In genomic region chr11:54690171-54690570, GRCm38 (mm10) we compare ENCODE assay signal across 25 mouse cellular contexts.
"Had no signal": no experiment of that assay in that cellular context is flagged by ENCODE, and none has a peak within 500 bp of the region (broad histone marks: within the 10 kb centered on the region; RNA-seq: fewer than 3 reads in every experiment).

No protein-coding gene starts in this region.

- H3K4me3 ChIP-seq: gastrocnemius, adult 2 months; heart, embryonic 10.5 days; heart, embryonic 12.5 days; hindbrain, embryonic 10.5 days; hindbrain, embryonic 12.5 days; intestine, embryonic 15.5 days; layer of hippocampus, adult 2 months; left cerebral cortex, adult 2 months; limb, embryonic 10.5 days; limb, embryonic 12.5 days had no signal

- DNase-seq: gastrocnemius, adult 2 months; gastrocnemius, postnatal 10 days; gastrocnemius, postnatal 25 days; heart, postnatal 10 days; heart, postnatal 36 days; kidney, adult 18-20 months; kidney, adult 8-10 months; kidney, postnatal 10 days; kidney, postnatal 25 days; kidney, postnatal 4 days; liver had no signal

- H3K4me2 ChIP-seq: heart, embryonic 12.5 days; hindbrain, embryonic 12.5 days; hindbrain, embryonic 14.5 days; intestine, embryonic 15.5 days; limb, embryonic 12.5 days; liver, embryonic 11.5 days had no signal

- H3K27ac ChIP-seq: heart, embryonic 10.5 days; hindbrain, embryonic 10.5 days; hindbrain, embryonic 12.5 days; hindbrain, embryonic 14.5 days; intestine, embryonic 15.5 days; left cerebral cortex, adult 2 months; limb, embryonic 10.5 days; limb, embryonic 12.5 days had no signal

- H3K9me3 ChIP-seq: heart, embryonic 10.5 days; heart, embryonic 12.5 days; hindbrain, embryonic 10.5 days; hindbrain, embryonic 12.5 days; intestine, embryonic 15.5 days; limb, embryonic 10.5 days; limb, embryonic 12.5 days had no signal

- H3K9ac ChIP-seq: heart, embryonic 12.5 days; hindbrain, embryonic 12.5 days; hindbrain, embryonic 14.5 days; intestine, embryonic 15.5 days; limb, embryonic 12.5 days had no signal

- H3K27me3 ChIP-seq: heart, embryonic 12.5 days; hindbrain, embryonic 12.5 days; intestine, embryonic 15.5 days; limb, embryonic 12.5 days had no signal

- ATAC-seq: hindbrain, embryonic 16.5 days; inflammation-experienced regulatory T-cells, adult 6 months; intestine, embryonic 15.5 days; intestine, postnatal 0 days had no signal

- H3K4me1 ChIP-seq: heart, embryonic 10.5 days; heart, embryonic 12.5 days; hindbrain, embryonic 10.5 days; hindbrain, embryonic 12.5 days; intestine, embryonic 15.5 days; limb, embryonic 10.5 days had no signal
